Mouse (Mus musculus): ENCODE measurements around the gene 4931408C20Rik. TPM values are rescaled to one million over a fixed set of nuclear protein-coding genes. Genes with fewer than 3 reads are reported as not detected.

4931408C20Rik gene
- polyA plus RNA-seq (2015; fragmentation: Nextera tagmentation; extraction: Ambion mirVana): not detected in 2 replicates

- Histone ChIP-seq H3K4me2 (replicated peaks; ENCODE audit: low read depth, low read length) (no peak within 1 kb of the TSS), H3K4me3 (ENCODE audit: low read length) (no peak within 1 kb of the TSS), H3K27ac (ENCODE audit: low read length) (no peak within 1 kb of the TSS), H3K9me3 (ENCODE audit: low read length) (no peaks in the 10 kb centered on the region), H3K9ac (replicated peaks; ENCODE audit: low read length) (no peak within 1 kb of the TSS), H3K36me3 (ENCODE audit: insufficient read depth, low read length) (no peaks in the 10 kb centered on the region), H3K4me1 (ENCODE audit: insufficient read depth, low read length) (no peaks in the 10 kb centered on the region), H3K27me3 (ENCODE audit: insufficient read depth, low read length) (no peaks in the 10 kb centered on the region)
- peak; percentile 82 for ATAC-seq (ENCODE audit: low FRiP score, low TSS enrichment)
- 47% methylated on average over 1 of the region's 1 CpGs for WGBS
These were observed at the start of gene 4931408C20Rik for GRCm38 (mm10) chr1:26686842-26687760. Gene 4931408C20Rik (minus strand): TSS chr1:26687460.

- H3K4me1 ChIP-seq (ENCODE audit: insufficient read depth, low read length): no peaks in the 10 kb centered on the region
- WGBS: 70% methylated on average over 1 of the region's 1 CpGs
These were observed 666 bp upstream of the 4931408C20Rik start for GRCm38 (mm10) chr1:26687926-26688325.

GRCm38 (mm10) chr1:26685952-26686693 lies 1.1 kb downstream of the 4931408C20Rik start:
- Histone ChIP-seq H3K4me3 (ENCODE audit: low read length) (no peak overlapping the region), H3K27ac (ENCODE audit: low read length) (no peak overlapping the region), H3K27me3 (ENCODE audit: insufficient read depth, low read length) (no peaks in the 10 kb centered on the region), H3K9me3 (ENCODE audit: low read length) (no peaks in the 10 kb centered on the region), H3K9ac (replicated peaks; ENCODE audit: low read length) (no peak overlapping the region), H3K36me3 (ENCODE audit: insufficient read depth, low read length) (no peaks in the 10 kb centered on the region), H3K4me1 (ENCODE audit: insufficient read depth, low read length) (no peaks in the 10 kb centered on the region), H3K4me2 (replicated peaks; ENCODE audit: low read depth, low read length) (no peak overlapping the region)
- ATAC-seq (ENCODE audit: low FRiP score, low TSS enrichment): no peak

More at GRCm38 (mm10) chr1:26687926-26688325, 666 bp upstream of the 4931408C20Rik start:
- no peak overlapping the region for H3K4me3 ChIP-seq (ENCODE audit: low read length)
- no peak overlapping the region for H3K9ac ChIP-seq (replicated peaks; ENCODE audit: low read length)
- H3K4me2 ChIP-seq (replicated peaks; ENCODE audit: low read depth, low read length): no peak overlapping the region
- H3K9me3 ChIP-seq (ENCODE audit: low read length): no peaks in the 10 kb centered on the region
- ATAC-seq (ENCODE audit: low FRiP score, low TSS enrichment): peak; percentile 74
- no peaks in the 10 kb centered on the region for H3K27me3 ChIP-seq (ENCODE audit: insufficient read depth, low read length)
- no peaks in the 10 kb centered on the region for H3K36me3 ChIP-seq (ENCODE audit: insufficient read depth, low read length)
- no peak overlapping the region for H3K27ac ChIP-seq (ENCODE audit: low read length)

- Histone ChIP-seq H3K4me3 (ENCODE audit: low read length) (no peak overlapping the region), H3K9ac (replicated peaks; ENCODE audit: low read length) (no peak overlapping the region), H3K27me3 (ENCODE audit: insufficient read depth, low read length) (no peaks in the 10 kb centered on the region), H3K4me1 (ENCODE audit: insufficient read depth, low read length) (no peaks in the 10 kb centered on the region), H3K4me2 (replicated peaks; ENCODE audit: low read depth, low read length) (no peak overlapping the region), H3K36me3 (ENCODE audit: insufficient read depth, low read length) (no peaks in the 10 kb centered on the region), H3K27ac (ENCODE audit: low read length) (no peak overlapping the region), H3K9me3 (ENCODE audit: low read length) (no peaks in the 10 kb centered on the region)
- peak; percentile 49; the same call in 1 of the 2 replicates for ATAC-seq (ENCODE audit: low FRiP score, low TSS enrichment)
- 33% methylated on average over 3 of the region's 3 CpGs for WGBS
These were observed 1.9 kb downstream of the 4931408C20Rik start for GRCm38 (mm10) chr1:26685383-26685782.

- Histone ChIP-seq H3K27ac (ENCODE audit: low read length) (no peak overlapping the region), H3K4me2 (replicated peaks; ENCODE audit: low read depth, low read length) (no peak overlapping the region), H3K27me3 (ENCODE audit: insufficient read depth, low read length) (no peaks in the 10 kb centered on the region), H3K4me1 (ENCODE audit: insufficient read depth, low read length) (no peaks in the 10 kb centered on the region), H3K9me3 (ENCODE audit: low read length) (no peaks in the 10 kb centered on the region), H3K9ac (replicated peaks; ENCODE audit: low read length) (no peak overlapping the region), H3K4me3 (ENCODE audit: low read length) (no peak overlapping the region), H3K36me3 (ENCODE audit: insufficient read depth, low read length) (no peaks in the 10 kb centered on the region)
- ATAC-seq (ENCODE audit: low FRiP score, low TSS enrichment): no peak
- 63% methylated on average over 1 of the region's 1 CpGs for WGBS
These were observed 37.4 kb downstream of the 4931408C20Rik start for GRCm38 (mm10) chr1:26649704-26650388.

DNA sequence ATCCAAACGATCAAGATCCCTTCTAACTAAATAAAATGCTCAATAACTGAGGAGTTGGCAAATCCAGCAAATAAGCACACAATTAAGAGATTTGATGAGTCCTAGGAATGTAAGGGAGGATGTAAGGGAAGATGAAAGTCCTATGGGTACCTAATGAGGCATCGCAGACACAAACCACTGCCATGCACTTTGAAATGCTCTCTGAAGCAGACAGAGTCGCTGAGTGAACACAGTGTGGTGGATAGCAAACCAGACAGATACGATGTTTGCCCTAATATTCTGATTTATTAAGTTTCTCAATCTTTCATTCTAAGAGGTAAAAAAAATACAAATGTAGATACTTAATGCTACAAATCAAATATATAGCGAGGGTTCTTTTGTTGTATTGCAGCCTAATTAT lies 51.2 kb downstream of the 4931408C20Rik start:
- ATAC-seq (ENCODE audit: low FRiP score, low TSS enrichment): peak; percentile 67; the same call in 1 of the 2 replicates
- Histone ChIP-seq H3K27me3 (ENCODE audit: insufficient read depth, low read length) (no peaks in the 10 kb centered on the region), H3K4me3 (ENCODE audit: low read length) (no peak overlapping the region), H3K27ac (ENCODE audit: low read length) (no peak overlapping the region), H3K9ac (replicated peaks; ENCODE audit: low read length) (no peak overlapping the region), H3K4me2 (replicated peaks; ENCODE audit: low read depth, low read length) (no peak overlapping the region), H3K9me3 (ENCODE audit: low read length) (no peaks in the 10 kb centered on the region), H3K4me1 (ENCODE audit: insufficient read depth, low read length) (no peaks in the 10 kb centered on the region), H3K36me3 (ENCODE audit: insufficient read depth, low read length) (no peaks in the 10 kb centered on the region)
- WGBS: 68% methylated on average over 5 of the region's 5 CpGs

Measured in kidney, embryonic 16.5 days (tissue).